In the genomic region with DNA sequence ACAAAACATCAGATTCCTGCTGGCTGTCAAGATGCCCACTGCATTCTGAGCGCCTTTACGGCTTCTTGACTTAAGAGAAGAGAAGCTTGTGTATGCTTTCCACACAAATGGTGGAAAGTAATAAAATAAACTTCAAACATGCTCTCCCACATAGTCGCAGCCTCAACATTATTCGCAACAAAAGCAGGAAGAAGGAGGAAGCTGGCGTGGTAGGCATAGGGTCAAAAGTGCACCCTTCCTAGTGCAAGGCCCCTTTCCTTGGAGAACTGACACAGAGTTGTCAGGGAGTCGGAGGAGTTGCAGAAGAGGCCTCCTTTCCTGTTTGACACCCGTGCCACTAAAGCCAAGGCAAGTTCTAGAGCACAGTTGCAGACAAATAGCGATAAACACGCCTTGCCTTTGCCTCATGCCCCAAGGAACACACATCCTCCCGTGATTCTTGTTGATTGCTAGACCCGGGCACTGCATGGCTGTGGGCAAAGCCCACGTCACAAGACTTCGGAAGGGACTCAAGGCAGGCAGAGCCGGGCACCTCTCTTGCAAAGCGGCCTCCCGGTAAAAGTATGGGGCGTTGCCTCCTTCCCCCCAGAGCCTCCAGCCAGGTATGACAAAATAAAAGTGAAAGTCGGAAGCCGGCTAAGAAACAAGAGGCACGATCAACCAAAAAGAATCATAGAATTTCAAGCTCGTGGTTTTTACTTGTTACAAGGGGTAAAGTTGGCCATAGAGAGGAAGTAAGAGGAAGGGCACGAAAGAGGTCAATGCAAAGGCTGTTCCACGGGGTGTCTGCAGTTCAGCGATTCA, we compare ENCODE assay signal across 8 mouse cellular contexts. TPM values are rescaled to one million over a fixed set of nuclear protein-coding genes. Genes with fewer than 3 reads are reported as not detected.
DNase-seq lines count a peak whose midpoint lies in the region; ATAC-seq and TF ChIP-seq lines count a peak whose summit lies in the region.

No protein-coding gene starts in this region.

- TF ChIP-seq POLR2A in kidney, adult 2 months (IDR thresholded peaks at IDR 0.05; ENCODE audit: low read depth, low read length) = no peak

- peak overlapping the region; percentile 37; the same call in 1 of the 2 replicates for H3K27ac ChIP-seq in kidney, adult 2 months (ENCODE audit: insufficient read depth, low read depth, low read length)
- H3K27ac ChIP-seq in embryonic facial prominence, embryonic 10.5 days (replicated peaks) = no peak overlapping the region
- H3K27ac ChIP-seq in intestine, embryonic 16.5 days (ENCODE audit: low read length) = no peak overlapping the region
- H3K27ac ChIP-seq in midbrain, embryonic 15.5 days = no peak overlapping the region

- WGBS in kidney, adult 2 months = 24% methylated on average over 24 of the region's 24 CpGs
- WGBS in embryonic facial prominence, embryonic 10.5 days = 6% methylated on average over 24 of the region's 24 CpGs
- 18% methylated on average over 24 of the region's 24 CpGs for WGBS in intestine, embryonic 16.5 days
- 7% methylated on average over 24 of the region's 24 CpGs for WGBS in midbrain, embryonic 15.5 days

- ATAC-seq in intestine, embryonic 16.5 days = no peak
- no peak for ATAC-seq in midbrain, embryonic 15.5 days (replicated peaks)

- H3K27me3 ChIP-seq in kidney, adult 2 months (replicated peaks; ENCODE audit: control insufficient read depth, insufficient read depth, low read length) = peaks cover 1% of the 10 kb centered on the region; the same call in 1 of the 2 replicates
- peaks cover 87% of the 10 kb centered on the region for H3K27me3 ChIP-seq in embryonic facial prominence, embryonic 10.5 days (replicated peaks; ENCODE audit: low read depth, poor library complexity, severe bottlenecking)
- peaks cover 23% of the 10 kb centered on the region for H3K27me3 ChIP-seq in intestine, embryonic 16.5 days (replicated peaks; ENCODE audit: control insufficient read depth, insufficient read depth, low read length)
- peaks cover 74% of the 10 kb centered on the region for H3K27me3 ChIP-seq in midbrain, embryonic 15.5 days (replicated peaks)

- H3K9me3 ChIP-seq in embryonic facial prominence, embryonic 10.5 days = no peaks in the 10 kb centered on the region
- no peaks in the 10 kb centered on the region for H3K9me3 ChIP-seq in intestine, embryonic 16.5 days (ENCODE audit: control insufficient read depth, low read length)
- no peaks in the 10 kb centered on the region for H3K9me3 ChIP-seq in midbrain, embryonic 15.5 days

- H3K9ac ChIP-seq in intestine, embryonic 16.5 days (ENCODE audit: low read depth, low read length) = peak overlapping the region; percentile 79; the same call in 1 of the 2 replicates
- H3K9ac ChIP-seq in midbrain, embryonic 15.5 days = no peak overlapping the region

- peak overlapping the region; percentile 62 for H3K4me3 ChIP-seq in kidney, adult 2 months (ENCODE audit: insufficient read depth, low read depth, low read length)
- H3K4me3 ChIP-seq in embryonic facial prominence, embryonic 10.5 days = peak overlapping the region; percentile 76
- peak overlapping the region; percentile 65 for H3K4me3 ChIP-seq in intestine, embryonic 16.5 days (ENCODE audit: low read length)
- peak overlapping the region; percentile 49 for H3K4me3 ChIP-seq in midbrain, embryonic 15.5 days

- H3K36me3 ChIP-seq in kidney, adult 2 months (ENCODE audit: control insufficient read depth, insufficient read depth, low read length) = no peaks in the 10 kb centered on the region
- no peaks in the 10 kb centered on the region for H3K36me3 ChIP-seq in embryonic facial prominence, embryonic 10.5 days (replicated peaks)
- no peaks in the 10 kb centered on the region for H3K36me3 ChIP-seq in intestine, embryonic 16.5 days (ENCODE audit: control insufficient read depth, insufficient read depth, low read length)
- no peaks in the 10 kb centered on the region for H3K36me3 ChIP-seq in midbrain, embryonic 15.5 days (replicated peaks)

- H3K4me1 ChIP-seq in kidney, adult 2 months (ENCODE audit: control insufficient read depth, insufficient read depth, low read length) = no peaks in the 10 kb centered on the region
- H3K4me1 ChIP-seq in embryonic facial prominence, embryonic 10.5 days = peaks cover 31% of the 10 kb centered on the region
- peaks cover 10% of the 10 kb centered on the region for H3K4me1 ChIP-seq in intestine, embryonic 16.5 days (ENCODE audit: control insufficient read depth, insufficient read depth, low read length)
- H3K4me1 ChIP-seq in midbrain, embryonic 15.5 days = peaks cover 28% of the 10 kb centered on the region

- TF ChIP-seq CTCF in kidney, adult 2 months (conservative IDR thresholded peaks at IDR 0.05; ENCODE audit: insufficient read depth, insufficient read length, low read depth, low read length) = no peak

- intact Hi-C loops in left cerebral cortex, postnatal 25 days (cut with DNase I) = loop anchor here (5.0 kb wide), 2 partner anchors 475 to 665 kb away; no protein-coding TSS in a partner anchor

- H3K4me2 ChIP-seq in intestine, embryonic 16.5 days (ENCODE audit: low read depth, low read length) = peak overlapping the region; percentile 99
- peak overlapping the region; percentile 98 for H3K4me2 ChIP-seq in midbrain, embryonic 15.5 days

- DNase-seq in kidney, adult 2 months = peak; percentile 18
- no peak for DNase-seq in kidney, postnatal 36 days
- peak; percentile 39 for DNase-seq in embryonic facial prominence, embryonic 10.5 days (ENCODE audit: low spot score)
- no peak for DNase-seq in right cerebral cortex, postnatal 36 days (ENCODE audit: low spot score in 2 of 2)
- no peak for DNase-seq in thymus, postnatal 10 days (ENCODE audit: low spot score in 2 of 2)
- no peak for DNase-seq in left cerebral cortex, postnatal 25 days (ENCODE audit: low spot score in 2 of 2)

RNA-seq across cellular contexts. Expression of a gene that starts 1.2 kb away (rescaled TPM):
- 13.9 and 25.9 TPM in 2 replicates for polyA plus RNA-seq in kidney, adult 2 months (2012; rRNA removed)
- polyA plus RNA-seq in embryonic facial prominence, embryonic 10.5 days (2016; fragmentation: Nextera tagmentation; extraction: Ambion mirVana) = 0.52 and 0.70 TPM in 2 replicates
- 1.2 and 1.8 TPM in 2 replicates for polyA plus RNA-seq in intestine, embryonic 16.5 days (2015; fragmentation: Nextera tagmentation; extraction: Ambion mirVana)
- 2.2 and 2.4 TPM in 2 replicates for polyA plus RNA-seq in midbrain, embryonic 15.5 days (2015; fragmentation: Nextera tagmentation; extraction: Ambion mirVana)
- total RNA-seq in left cerebral cortex, postnatal 25 days (2021) = 1 to 10 TPM; 2.1 to 2.5 TPM

RNA-seq across cellular contexts. Expression of a gene that starts 2.0 kb away (rescaled TPM):
- 0.30 and 0.39 TPM in 2 replicates for polyA plus RNA-seq in kidney, adult 2 months (2012; rRNA removed)
- polyA plus RNA-seq in embryonic facial prominence, embryonic 10.5 days (2016; fragmentation: Nextera tagmentation; extraction: Ambion mirVana) = not detected in 2 replicates
- not detected in 2 replicates for polyA plus RNA-seq in intestine, embryonic 16.5 days (2015; fragmentation: Nextera tagmentation; extraction: Ambion mirVana)
- not detected in 2 replicates for polyA plus RNA-seq in midbrain, embryonic 15.5 days (2015; fragmentation: Nextera tagmentation; extraction: Ambion mirVana)
- total RNA-seq in left cerebral cortex, postnatal 25 days (2021) = under 1 TPM; 0.53 to 0.98 TPM

Comparison
In these comparisons a context has a peak if more than half of its experiments do, and no peak if none do; other contexts are left out.
1. DNase-seq: peak in kidney, adult 2 months (single experiment) and embryonic facial prominence, embryonic 10.5 days (single experiment); none in kidney, postnatal 36 days (0 of 2), right cerebral cortex, postnatal 36 days (0 of 2), thymus, postnatal 10 days (0 of 2) and left cerebral cortex, postnatal 25 days (0 of 2).
2. Peak in every context shown above with its lines, with median percentiles within 50 percentile points of each other: H3K4me3 ChIP-seq.